Mouse (Mus musculus): ENCODE measurements around the gene Pacsin2.

Pacsin2 gene

GRCm38 (mm10) chr15:83451621-83452210, 12.7 kb downstream of the Pacsin2 start:
- 39% methylated on average over 7 of the region's 7 CpGs for WGBS

- 98% methylated on average over 2 of the region's 2 CpGs for WGBS
Observed at GRCm38 (mm10) chr15:83450007-83450406, 14.4 kb downstream of the Pacsin2 start.

GRCm38 (mm10) chr15:83448646-83449045, 15.8 kb downstream of the Pacsin2 start:
- WGBS: 59% methylated on average over 5 of the region's 5 CpGs

- 31% methylated on average over 10 of the region's 10 CpGs for WGBS
Observed at GRCm38 (mm10) chr15:83447791-83448544, 16.4 kb downstream of the Pacsin2 start.

GRCm38 (mm10) chr15:83445908-83446307, 18.5 kb downstream of the Pacsin2 start:
- WGBS: 87% methylated on average over 2 of the region's 2 CpGs

GRCm38 (mm10) chr15:83445383-83445782, 19.0 kb downstream of the Pacsin2 start:
- WGBS: 87% methylated on average over 5 of the region's 5 CpGs

- 88% methylated on average over 6 of the region's 6 CpGs for WGBS
Observed at GRCm38 (mm10) chr15:83444425-83444824, 20.0 kb downstream of the Pacsin2 start.

- 90% methylated on average over 4 of the region's 4 CpGs for WGBS
Observed at GRCm38 (mm10) chr15:83442495-83443037, 21.8 kb downstream of the Pacsin2 start.

- 69% methylated on average over 5 of the region's 5 CpGs for WGBS
Observed at GRCm38 (mm10) chr15:83440726-83441125, 23.7 kb downstream of the Pacsin2 start.

GRCm38 (mm10) chr15:83436541-83436940, 27.9 kb downstream of the Pacsin2 start:
- WGBS: 69% methylated on average over 9 of the region's 9 CpGs

- 49% methylated on average over 8 of the region's 8 CpGs for WGBS
Observed at GRCm38 (mm10) chr15:83435324-83436090, 28.9 kb downstream of the Pacsin2 start.

GRCm38 (mm10) chr15:83434692-83435091, 29.7 kb downstream of the Pacsin2 start:
- WGBS: 43% methylated on average over 4 of the region's 4 CpGs

GRCm38 (mm10) chr15:83433344-83433743, 31.1 kb downstream of the Pacsin2 start:
- 84% methylated on average over 2 of the region's 2 CpGs for WGBS

GRCm38 (mm10) chr15:83432231-83433031, 32.0 kb downstream of the Pacsin2 start:
- 64% methylated on average over 15 of the region's 15 CpGs for WGBS

GRCm38 (mm10) chr15:83430986-83431763, 33.2 kb downstream of the Pacsin2 start:
- WGBS: 83% methylated on average over 14 of the region's 14 CpGs

GRCm38 (mm10) chr15:83430419-83430818, 34.0 kb downstream of the Pacsin2 start:
- WGBS: 64% methylated on average over 7 of the region's 7 CpGs

GRCm38 (mm10) chr15:83428586-83428985, 35.8 kb downstream of the Pacsin2 start:
- whole genome bisulfite sequencing: 96% methylated on average over 1 of the region's 1 CpGs

GRCm38 (mm10) chr15:83427294-83428163, 36.9 kb downstream of the Pacsin2 start:
- WGBS: 82% methylated on average over 9 of the region's 9 CpGs

GRCm38 (mm10) chr15:83425794-83426193, 38.6 kb downstream of the Pacsin2 start:
- 67% methylated on average over 5 of the region's 5 CpGs for WGBS

- WGBS: 73% methylated on average over 4 of the region's 4 CpGs
Observed at GRCm38 (mm10) chr15:83425277-83425676, 39.1 kb downstream of the Pacsin2 start.
